Mouse (Mus musculus) liver, postnatal 0 days (tissue): Measurements from ENCODE around the gene Nkpd1. TPM values are rescaled to one million over a fixed set of nuclear protein-coding genes. Genes with fewer than 3 reads are reported as not detected.

Experiments used
- ATAC-seq: fragments of 200-750 bp; cut with Nextera tagmentation; 2 replicates; pipeline ENCODE4 v1.8.0; 2017; ENCODE audit warnings: mild to moderate bottlenecking, moderate library complexity
- DNase-seq: peaks from one replicate; pipeline ENCODE4 v3.0.0-alpha.2; 2016
- H3K27ac ChIP-seq: fragments of 300-500 bp; sonication (generic); 2 replicates; pipeline ENCODE4 v1.5.1; 2014; ENCODE audit warnings: antibody characterized with exemption, moderate library complexity, mild to moderate bottlenecking, low read depth
- H3K27me3 ChIP-seq: fragments of 300-500 bp; sonication (generic); 2 replicates; pipeline ENCODE4 v1.6.1; 2014; ENCODE audit warnings: low read length, control low read depth, mixed read lengths; ENCODE audit not compliant: insufficient read depth
- H3K36me3 ChIP-seq: fragments of 300-500 bp; sonication (generic); replicated peaks from 2 replicates; pipeline ENCODE4 v1.6.1; 2014; ENCODE audit warnings: mild to moderate bottlenecking, control low read depth, low read length, moderate library complexity, mixed read lengths; ENCODE audit not compliant: insufficient read depth
- H3K4me1 ChIP-seq: fragments of 300-500 bp; sonication (generic); 2 replicates; pipeline ENCODE4 v1.6.1; 2014; ENCODE audit warnings: antibody characterized with exemption, mild to moderate bottlenecking, control low read depth; ENCODE audit not compliant: insufficient read depth
- H3K4me2 ChIP-seq: fragments of 300-500 bp; sonication (generic); 2 replicates; pipeline ENCODE4 v1.6.1; 2014; ENCODE audit warnings: low read depth, mild to moderate bottlenecking, low read length, moderate library complexity, mixed read lengths
- H3K4me3 ChIP-seq: fragments of 300-500 bp; sonication (generic); 2 replicates; pipeline ENCODE4 v1.5.1; 2014; ENCODE audit warnings: low read depth, low read length
- H3K9ac ChIP-seq: fragments of 300-500 bp; sonication (generic); replicated peaks from 2 replicates; pipeline ENCODE4 v1.6.1; 2014; ENCODE audit warnings: mild to moderate bottlenecking, moderate library complexity
- H3K9me3 ChIP-seq: fragments of 300-500 bp; sonication (generic); 2 replicates; pipeline ENCODE4 v1.6.1; 2016; ENCODE audit warnings: mild to moderate bottlenecking, control low read depth, low read length, mixed read lengths
- CTCF ChIP-seq: sonication (generic); IDR thresholded peaks from 2 replicates; pipeline ENCODE4 v1.5.1; 2016; ENCODE audit warnings: antibody characterized with exemption, low read depth
- EP300 ChIP-seq: IDR thresholded peaks from 2 replicates; pipeline ENCODE4 v1.6.1; 2016; ENCODE audit warnings: antibody characterized with exemption, low read depth, mild to moderate bottlenecking
- WGBS: fragments of 180-500 bp; shearing (Covaris S2); extraction: QIAGEN DNeasy Blood & Tissue Kit; methylation state at CpG from one replicate; pipeline ENCODE4 v1.1.7; 2014; ENCODE audit not compliant: insufficient replicate concordance; 5-methylcytosine and 5-hydroxymethylcytosine counted together
- polyA plus RNA-seq: library from polyadenylated mRNA; unstranded; fragments of >200 nt; fragmentation: Nextera tagmentation; extraction: Ambion mirVana; gene quantifications from 2 replicates; pipeline ENCODE4 v1.2.1, GENCODE M21; 2015

Nkpd1 gene
- polyA plus RNA-seq, 1 experiment from 2014 or later: not detected

GRCm38 (mm10) chr7:19572926-19573775, 55.5 kb downstream of the Nkpd1 start:
- WGBS: under 1% methylated on average over 53 of the region's 53 CpGs
- H3K4me3 ChIP-seq: peak overlapping the region; percentile 85
- H3K27ac ChIP-seq: peak overlapping the region; percentile 93
- TF ChIP-seq CTCF (peak; percentile 39), EP300 (no peak)
- peak overlapping the region; percentile 91 for H3K4me2 ChIP-seq
- peaks cover 13% of the 10 kb centered on the region for H3K36me3 ChIP-seq
- peaks cover 5% of the 10 kb centered on the region; the same call in 1 of the 2 replicates for H3K27me3 ChIP-seq
- ATAC-seq: peak; percentile 91
- peak overlapping the region; percentile 76 for H3K9ac ChIP-seq
- peaks cover 43% of the 10 kb centered on the region for H3K4me1 ChIP-seq
- H3K9me3 ChIP-seq: no peaks in the 10 kb centered on the region
- peak; percentile 90 for DNase-seq

- no peak for TF ChIP-seq EP300
- TF ChIP-seq CTCF: no peak
- 25% methylated on average over 16 of the region's 16 CpGs for WGBS
- Histone ChIP-seq H3K27ac (peak overlapping the region; percentile 93), H3K4me3 (peak overlapping the region; percentile 85), H3K9ac (peak overlapping the region; percentile 76), H3K4me1 (peaks cover 48% of the 10 kb centered on the region), H3K4me2 (peak overlapping the region; percentile 91), H3K9me3 (no peaks in the 10 kb centered on the region), H3K27me3 (peaks cover 5% of the 10 kb centered on the region; the same call in 1 of the 2 replicates), H3K36me3 (peaks cover 9% of the 10 kb centered on the region)
- DNase-seq (no peak), ATAC-seq (no peak)
Observed at GRCm38 (mm10) chr7:19573776-19574140, 56.1 kb downstream of the Nkpd1 start.

Other genes starting within 250 kb of the Nkpd1 start
- gene Vasp, start 246.0 kb upstream of the Nkpd1 start, polyA plus RNA-seq: 36.2 and 36.4 TPM in 2 replicates
- 0.15 TPM in 1 of 2 replicates, not detected in the other for gene Ppm1n, start 237.8 kb upstream of the Nkpd1 start, polyA plus RNA-seq
- gene Rtn2, start 235.2 kb upstream of the Nkpd1 start, polyA plus RNA-seq: 1.5 and 4.6 TPM in 2 replicates
- gene Fosb, start 207.8 kb upstream of the Nkpd1 start, polyA plus RNA-seq: 0.06 TPM in 1 of 2 replicates, not detected in the other
- gene Ercc1, start 173.1 kb upstream of the Nkpd1 start, polyA plus RNA-seq: 9.6 and 9.8 TPM in 2 replicates
- 7.7 and 7.8 TPM in 2 replicates for gene Cd3eap, start 158.4 kb upstream of the Nkpd1 start, polyA plus RNA-seq
- gene Ppp1r13l, start 158.1 kb upstream of the Nkpd1 start, polyA plus RNA-seq: 0.47 and 0.69 TPM in 2 replicates
- gene Ercc2, start 135.8 kb upstream of the Nkpd1 start, polyA plus RNA-seq: 3.8 and 4.6 TPM in 2 replicates
- gene Klc3, start 113.7 kb upstream of the Nkpd1 start, polyA plus RNA-seq: 0.12 and 0.32 TPM in 2 replicates
- gene Ckm, start 113.1 kb upstream of the Nkpd1 start, polyA plus RNA-seq: 5.3 and 94.1 TPM in 2 replicates
- 1.8 and 2.0 TPM in 2 replicates for gene Mark4, start 59.0 kb upstream of the Nkpd1 start, polyA plus RNA-seq
- gene Exoc3l2, start 54.5 kb upstream of the Nkpd1 start, polyA plus RNA-seq: 1.1 and 1.7 TPM in 2 replicates
- 0.94 and 1.1 TPM in 2 replicates for gene Bloc1s3, start 9.5 kb upstream of the Nkpd1 start, polyA plus RNA-seq
- gene Trappc6a, start 9.4 kb upstream of the Nkpd1 start, polyA plus RNA-seq: 51.6 and 52.5 TPM in 2 replicates
- gene Ppp1r37, start 45.2 kb downstream of the Nkpd1 start, polyA plus RNA-seq: 8.1 and 8.3 TPM in 2 replicates
- gene Zfp296, start 59.4 kb downstream of the Nkpd1 start, polyA plus RNA-seq: 0.89 and 1.2 TPM in 2 replicates
- 61.7 and 66.9 TPM in 2 replicates for gene Gemin7, start 59.8 kb downstream of the Nkpd1 start, polyA plus RNA-seq
- gene Clasrp, start 86.6 kb downstream of the Nkpd1 start, polyA plus RNA-seq: 7.6 and 8.1 TPM in 2 replicates
- 2.2 and 2.3 TPM in 2 replicates for gene Relb, start 111.6 kb downstream of the Nkpd1 start, polyA plus RNA-seq
- 40.3 and 44.4 TPM in 2 replicates for gene Clptm1, start 147.2 kb downstream of the Nkpd1 start, polyA plus RNA-seq
- 2,864 and 3,070 TPM in 2 replicates for gene Apoc2, start 160.1 kb downstream of the Nkpd1 start, polyA plus RNA-seq
- gene Gm44805, start 163.6 kb downstream of the Nkpd1 start, polyA plus RNA-seq: 187 and 234 TPM in 2 replicates
- 2,808 and 2,914 TPM in 2 replicates for gene Apoc4, start 163.6 kb downstream of the Nkpd1 start, polyA plus RNA-seq
- gene Apoc1, start 174.8 kb downstream of the Nkpd1 start, polyA plus RNA-seq: 5,234 and 5,457 TPM in 2 replicates
- 20,006 and 20,209 TPM in 2 replicates for gene Apoe, start 181.3 kb downstream of the Nkpd1 start, polyA plus RNA-seq
- 81.5 and 83.6 TPM in 2 replicates for gene Tomm40, start 197.6 kb downstream of the Nkpd1 start, polyA plus RNA-seq
- 51.0 and 51.3 TPM in 2 replicates for gene Nectin2, start 232.6 kb downstream of the Nkpd1 start, polyA plus RNA-seq